Mouse (Mus musculus): ENCODE measurements around the gene 1110051M20Rik.

Gene 1110051M20Rik

GRCm38 (mm10) chr2:91306589-91306988, 137.9 kb downstream of the 1110051M20Rik start:
- in situ Hi-C loops (cut with MboI, MseI): no loop called here

DNA sequence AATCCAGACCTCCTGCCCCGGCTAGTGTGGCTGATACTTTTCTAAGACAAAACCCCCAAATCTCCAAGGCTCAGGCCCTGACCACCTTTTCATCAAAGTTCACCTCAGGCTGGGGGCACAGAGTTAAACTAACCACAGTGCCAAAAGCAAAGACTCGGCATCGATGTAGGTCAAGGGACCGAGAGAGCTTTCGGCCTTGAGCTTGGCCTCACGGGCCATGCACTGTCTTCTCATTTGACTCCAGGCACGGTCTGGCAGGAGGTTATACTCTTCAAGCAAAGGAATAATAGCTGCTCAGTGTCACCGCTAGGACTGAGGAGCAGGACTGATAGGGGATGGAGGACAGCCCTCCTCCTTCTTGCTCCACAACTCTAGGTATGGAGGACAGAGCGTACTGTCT, 138.6 kb downstream of the 1110051M20Rik start:
- in situ Hi-C loops (cut with MboI, MseI): no loop called here

- in situ Hi-C loops (cut with MboI, MseI): no loop called here
Measured at GRCm38 (mm10) chr2:91302845-91303244, 141.7 kb downstream of the 1110051M20Rik start.

GRCm38 (mm10) chr2:91301836-91302235, 142.7 kb downstream of the 1110051M20Rik start:
- in situ Hi-C loops (cut with MboI, MseI): no loop called here

- in situ Hi-C loops (cut with MboI, MseI): no loop called here
Measured at GRCm38 (mm10) chr2:91300784-91301183, 143.7 kb downstream of the 1110051M20Rik start.

DNA sequence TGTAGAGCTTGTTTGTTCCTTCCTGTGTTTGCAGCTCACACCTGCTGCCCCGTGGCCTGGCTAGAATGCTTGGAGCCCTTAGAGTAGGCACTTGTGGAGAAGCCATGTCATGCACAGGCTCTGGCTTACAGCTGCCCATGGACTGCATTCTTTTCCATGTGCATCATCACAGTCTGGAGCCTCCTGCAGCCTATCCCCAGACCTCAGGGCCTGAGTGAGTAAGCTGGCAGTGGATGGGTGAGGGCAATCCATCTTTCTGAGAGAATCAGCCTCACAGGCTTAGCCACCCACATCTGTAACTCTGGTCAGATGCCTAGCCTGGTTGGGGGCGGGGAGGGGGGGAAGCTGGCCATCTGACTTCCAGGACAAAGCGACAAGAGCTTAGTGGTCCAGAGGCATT, 145.3 kb downstream of the 1110051M20Rik start:
- in situ Hi-C loops (cut with MboI, MseI): no loop called here

DNA sequence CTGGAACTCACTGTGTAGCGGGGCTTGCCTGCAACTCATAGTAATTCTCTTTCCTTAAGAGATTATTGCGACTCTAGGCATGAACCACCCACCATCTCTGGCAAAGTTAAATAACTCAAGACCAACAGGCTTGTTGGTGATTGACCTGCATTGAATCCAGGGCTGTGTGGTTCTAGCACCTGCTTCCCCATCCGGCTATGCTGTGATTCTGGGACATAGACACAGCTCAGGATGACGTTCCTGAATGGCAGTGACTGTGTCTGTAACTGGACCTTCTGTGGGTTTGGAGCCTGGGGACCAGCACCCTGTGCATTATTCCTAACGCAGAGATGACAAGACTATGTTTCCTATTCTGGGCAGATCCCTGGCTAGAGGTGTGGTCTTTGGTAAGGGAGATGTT, 148.6 kb downstream of the 1110051M20Rik start:
- in situ Hi-C loops (cut with MboI, MseI): no loop called here

DNA sequence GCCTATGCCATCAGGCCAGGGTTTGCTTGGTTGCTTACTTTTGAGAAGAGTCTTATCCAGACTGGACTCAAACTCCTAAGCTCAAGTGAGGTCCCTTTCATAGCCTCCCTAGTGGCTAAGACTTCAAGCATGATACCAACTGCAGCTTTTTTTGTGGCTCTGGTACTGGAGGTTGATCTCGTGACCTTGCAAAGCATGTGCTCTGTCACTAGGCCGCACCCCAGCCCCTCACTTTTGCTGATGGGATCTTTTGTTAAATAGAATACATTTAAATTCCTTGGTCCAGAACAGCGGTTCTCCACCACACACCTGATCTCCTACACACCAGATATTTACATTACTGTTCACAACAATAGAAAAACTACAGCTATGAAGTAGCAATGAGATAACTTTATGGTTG, 150.3 kb downstream of the 1110051M20Rik start:
- in situ Hi-C loops (cut with MboI, MseI): loop anchor here (5.0 kb wide), 1 partner anchor 198 kb away; no protein-coding TSS in a partner anchor

- in situ Hi-C loops (cut with MboI, MseI): loop anchor here (5.0 kb wide), 1 partner anchor 201 kb away; no protein-coding TSS in a partner anchor
Measured at GRCm38 (mm10) chr2:91291197-91292007, 153.1 kb downstream of the 1110051M20Rik start.

DNA sequence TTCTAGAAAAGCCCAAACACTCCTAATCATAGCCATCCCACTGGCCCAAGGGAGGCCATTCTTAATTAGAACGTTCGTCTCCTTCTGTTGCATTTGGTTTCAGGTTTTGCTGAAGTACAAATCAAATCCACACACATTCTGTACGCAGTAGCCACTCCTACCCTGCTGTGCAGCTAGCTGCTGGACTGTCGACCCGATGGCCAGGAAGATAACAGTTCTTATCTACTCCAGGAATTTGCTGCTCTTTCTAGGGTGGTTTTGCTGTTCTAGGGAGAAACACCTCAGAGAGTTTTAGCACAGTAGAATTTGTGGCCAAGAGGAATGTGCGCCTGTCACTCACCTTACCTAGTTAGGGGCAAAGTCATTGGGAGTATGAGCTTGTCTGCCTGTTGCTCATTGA, 156.9 kb downstream of the 1110051M20Rik start:
- in situ Hi-C loops (cut with MboI, MseI): no loop called here

DNA sequence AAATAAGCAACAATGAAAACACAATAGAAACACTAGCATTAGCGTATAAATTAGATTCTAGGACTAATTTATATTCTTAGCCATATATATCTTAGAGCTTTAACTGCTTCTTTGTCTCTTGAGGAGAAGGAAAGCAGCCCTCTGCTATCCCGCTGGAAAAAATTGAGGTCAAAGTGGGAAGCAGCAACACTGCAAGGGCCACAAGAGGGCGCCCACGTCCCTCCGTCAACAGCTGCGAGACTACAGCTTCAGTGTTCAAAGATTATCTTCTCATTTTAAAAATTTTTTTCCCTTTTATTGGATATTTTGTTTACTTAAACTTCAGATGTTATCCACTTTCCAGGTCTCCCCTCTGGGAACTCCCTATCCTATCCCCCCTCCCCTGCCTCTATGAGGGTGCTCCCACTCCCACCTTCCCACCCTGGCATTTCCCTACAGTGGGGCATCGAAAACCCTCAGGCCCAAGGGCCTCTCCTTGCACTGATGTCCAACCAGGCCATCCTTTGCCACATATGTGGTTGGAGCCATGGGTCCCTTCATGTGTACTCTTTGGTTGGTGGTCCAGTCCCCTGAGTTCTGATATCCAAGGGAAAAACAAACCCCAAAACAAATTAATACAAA, 158.5 kb downstream of the 1110051M20Rik start:
- in situ Hi-C loops (cut with MboI, MseI): no loop called here

GRCm38 (mm10) chr2:91284375-91285199, 159.9 kb downstream of the 1110051M20Rik start:
- in situ Hi-C loops (cut with MboI, MseI): no loop called here

DNA sequence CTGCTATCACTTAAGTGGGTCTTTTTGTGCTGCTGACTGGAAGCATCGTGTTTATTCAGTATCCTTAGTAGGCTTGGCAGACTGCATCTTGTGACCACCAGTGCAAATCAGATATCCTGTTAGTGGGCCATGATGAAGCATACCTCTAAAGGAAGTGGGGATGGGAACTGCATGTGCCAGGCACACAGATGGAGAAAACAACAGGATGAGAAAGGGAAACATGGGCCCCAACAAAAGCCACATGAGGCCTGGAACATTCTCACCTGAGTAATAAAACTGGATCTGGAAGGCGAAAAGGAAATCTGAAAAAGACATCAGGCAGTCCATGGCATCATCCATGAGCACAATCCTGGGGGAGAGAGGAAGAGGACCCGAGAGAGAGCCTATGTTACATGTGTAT, 160.5 kb downstream of the 1110051M20Rik start:
- in situ Hi-C loops (cut with MboI, MseI): no loop called here

DNA sequence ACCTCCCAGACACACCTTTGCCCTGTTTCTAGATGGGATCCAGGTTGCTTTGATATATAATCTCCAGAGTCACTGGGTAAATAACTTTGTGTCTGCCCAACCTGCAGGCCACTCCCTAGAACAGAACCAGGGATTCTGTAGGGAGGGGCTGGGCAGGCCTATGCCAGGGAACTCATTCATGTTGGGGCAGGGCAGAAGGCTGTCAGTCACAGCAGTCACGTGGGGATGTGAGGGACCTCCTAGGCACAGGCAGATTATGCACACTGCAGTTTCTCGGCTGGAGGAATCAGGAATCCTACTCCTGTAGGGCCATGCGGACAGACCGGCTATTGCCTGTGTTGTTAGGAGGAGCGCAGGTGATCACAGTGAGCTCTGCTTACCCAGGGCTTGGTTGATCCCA, 163.1 kb downstream of the 1110051M20Rik start:
- in situ Hi-C loops (cut with MboI, MseI): no loop called here

DNA sequence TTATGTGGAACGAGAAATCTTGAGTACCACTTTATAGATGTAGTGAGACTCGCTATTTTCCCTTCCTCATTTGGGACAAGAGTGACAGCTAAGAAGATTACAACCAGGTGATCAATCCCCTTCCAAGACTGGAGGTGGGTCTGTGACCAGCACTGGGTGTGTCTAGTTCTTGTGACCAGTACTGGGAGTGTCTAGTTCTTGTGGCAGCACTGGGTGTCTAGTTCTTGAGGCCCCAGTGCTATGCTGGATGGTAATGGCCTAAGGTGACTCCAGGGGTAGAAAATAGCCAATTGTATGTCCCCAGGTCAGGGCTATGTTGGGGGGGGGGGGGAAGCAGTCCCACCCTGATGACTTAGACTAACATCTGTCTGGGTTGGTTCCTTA, 165.1 kb downstream of the 1110051M20Rik start:
- in situ Hi-C loops (cut with MboI, MseI): no loop called here

DNA sequence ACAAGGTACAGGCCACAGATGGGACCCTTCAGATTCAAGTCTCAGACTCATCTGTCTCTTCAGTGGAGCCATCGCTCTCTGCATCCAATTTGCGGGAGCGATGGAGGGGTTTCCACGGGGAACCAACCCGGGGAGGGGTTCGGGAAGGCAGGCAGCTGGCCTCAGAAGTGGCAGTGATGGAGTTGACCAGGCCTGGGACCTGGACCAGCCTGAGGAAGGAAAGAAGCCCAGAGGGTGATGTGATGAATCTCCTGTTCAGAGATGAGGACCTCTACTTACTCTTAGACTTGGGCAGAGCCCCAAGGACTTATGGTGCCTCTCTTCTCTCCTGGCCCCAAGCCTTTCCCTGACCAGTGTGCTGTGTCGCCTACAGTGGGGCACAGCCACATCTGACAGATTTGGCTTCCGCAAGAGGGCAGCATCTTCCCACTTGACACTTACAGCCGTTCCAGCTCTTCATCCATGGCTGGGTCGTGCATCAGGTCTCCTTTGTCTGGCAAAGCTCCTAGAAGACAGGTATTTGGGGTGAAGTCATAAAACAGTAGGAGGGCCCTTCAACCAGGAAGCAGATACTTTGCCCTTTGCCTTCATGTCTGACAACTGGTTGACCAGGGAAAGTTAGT, 165.6 kb downstream of the 1110051M20Rik start:
- in situ Hi-C loops (cut with MboI, MseI): no loop called here

DNA sequence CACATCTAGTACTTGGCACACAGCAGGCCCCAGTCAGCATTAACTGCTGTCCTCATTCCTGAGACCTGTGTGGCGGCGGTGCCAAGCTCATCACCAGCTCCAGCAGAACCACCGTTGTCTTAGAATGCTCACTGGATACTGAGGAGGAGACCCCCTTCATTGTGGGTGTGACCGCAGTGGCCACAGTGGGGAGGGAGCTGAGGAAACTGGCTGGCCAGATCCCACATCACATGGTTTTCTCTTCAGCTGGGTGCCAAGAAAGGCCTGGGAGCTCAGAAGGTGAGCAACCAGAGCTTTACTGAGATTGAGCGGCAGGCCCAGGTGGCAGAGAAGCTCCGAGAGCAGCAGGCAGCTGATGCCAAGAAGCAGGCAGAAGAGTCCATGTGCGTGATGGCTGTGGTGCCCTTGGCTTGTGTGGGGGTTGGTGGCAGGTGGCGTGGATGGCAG, 174.8 kb downstream of the 1110051M20Rik start:
- in situ Hi-C loops (cut with MboI, MseI): no loop called here

- in situ Hi-C loops (cut with MboI, MseI): no loop called here
Measured at GRCm38 (mm10) chr2:91268706-91269105, 175.8 kb downstream of the 1110051M20Rik start.

DNA sequence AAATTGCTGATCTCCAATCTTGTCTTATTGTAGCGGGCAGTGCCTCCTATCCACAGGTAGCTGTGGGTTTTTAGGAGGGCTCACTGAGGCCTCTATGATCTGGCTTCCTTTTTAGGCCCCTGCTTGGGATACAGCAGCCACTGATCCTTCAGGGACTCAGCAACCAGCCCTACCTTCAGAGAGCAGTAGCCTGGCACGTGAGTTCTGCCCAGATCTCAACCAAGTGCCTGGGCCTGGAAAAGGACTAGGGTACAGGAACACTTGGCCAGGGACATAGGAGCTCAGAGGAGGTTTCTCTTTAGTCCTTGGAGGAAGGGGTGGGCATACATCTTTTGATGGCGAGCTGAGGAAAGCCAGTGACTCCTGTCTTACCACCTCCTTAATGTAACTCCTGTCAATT, 176.5 kb downstream of the 1110051M20Rik start:
- in situ Hi-C loops (cut with MboI, MseI): no loop called here

DNA sequence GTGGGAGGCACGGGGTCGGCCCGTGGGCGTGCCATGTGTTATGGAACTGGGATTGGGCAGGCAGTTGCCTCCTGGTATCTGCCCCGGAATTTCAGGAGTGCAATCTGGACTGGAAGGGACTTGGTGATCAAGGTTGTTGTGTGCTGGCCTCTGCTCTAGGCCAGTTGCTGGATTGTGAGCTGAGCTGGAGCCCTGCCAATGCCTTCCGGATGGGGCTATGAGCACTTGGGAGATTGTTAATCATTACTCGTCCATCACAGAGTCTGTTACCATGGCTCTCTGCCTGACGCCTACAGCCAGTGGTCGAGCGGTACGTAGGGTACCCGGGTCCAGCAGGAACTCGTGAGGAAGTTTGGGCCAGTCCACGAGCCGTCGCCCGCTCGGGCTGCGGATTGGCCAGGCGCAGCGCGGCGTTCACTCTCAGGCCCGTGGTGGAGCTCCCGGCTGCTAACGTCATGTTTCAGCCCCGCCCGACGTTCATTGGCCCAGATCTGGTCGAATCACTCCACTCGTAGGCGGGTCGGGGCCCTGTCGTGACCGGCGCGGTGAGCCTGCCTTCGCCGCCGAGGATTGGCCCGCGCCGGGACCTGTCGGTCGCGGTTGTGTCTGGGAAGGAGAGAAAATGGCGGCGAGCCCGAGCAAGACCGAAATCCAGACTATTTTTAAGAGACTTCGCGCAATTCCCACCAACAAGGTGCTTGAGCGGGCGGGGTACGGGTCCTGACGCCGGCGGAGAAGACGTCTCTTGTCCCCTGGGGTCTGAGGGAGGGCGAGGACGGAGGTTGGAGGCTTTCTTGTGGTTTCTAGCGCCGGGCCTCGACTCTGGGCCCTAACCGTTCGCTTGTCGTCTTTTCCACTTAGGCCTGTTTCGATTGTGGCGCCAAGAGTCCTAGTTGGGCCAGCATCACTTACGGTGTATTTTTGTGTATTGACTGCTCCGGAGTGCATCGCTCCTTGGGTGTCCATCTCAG, 179.5 kb downstream of the 1110051M20Rik start, which contains the start of gene Arfgap2:
TSS of gene Arfgap2 (plus strand) at position 264 of the 971 bp plus-strand sequence.
- in situ Hi-C loops (cut with MboI, MseI): no loop called here
